Mouse (Mus musculus): ENCODE data around the gene Cadm1. TPM values are rescaled to one million over a fixed set of nuclear protein-coding genes. Genes with fewer than 3 reads are reported as not detected.

Cadm1 gene
- total and polyA plus RNA-seq, 3 experiments = 0.14 to 0.31 TPM; not detected in 1

DNA sequence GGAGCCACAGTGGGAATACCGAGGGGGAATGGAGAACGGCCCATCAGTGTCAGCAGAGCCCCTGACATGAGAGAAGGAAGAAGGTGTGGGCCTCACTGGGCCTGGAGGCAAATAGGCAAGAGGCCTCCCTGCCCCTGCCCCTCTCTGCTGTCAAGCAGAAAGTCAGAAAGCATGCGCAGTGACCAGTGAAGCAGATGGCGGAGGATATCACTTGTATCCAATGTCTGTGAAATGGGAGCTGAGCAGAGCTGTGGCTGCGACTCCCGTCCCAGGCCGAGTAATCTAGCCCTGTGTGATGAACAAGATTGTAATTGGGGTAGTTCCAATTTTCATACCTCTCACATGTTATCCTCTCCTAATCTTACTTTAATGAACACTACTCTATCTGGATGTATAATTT lies 337.5 kb downstream of the Cadm1 start:
- Histone ChIP-seq H3K9me3 (replicated peaks; ENCODE audit: insufficient read depth, low read length) (no peaks in the 10 kb centered on the region), H3K79me2 (ENCODE audit: control insufficient read depth, insufficient read depth, low read length, poor library complexity) (no peaks in the 10 kb centered on the region), H3K4me3 (ENCODE audit: control insufficient read depth in 1 of 2, insufficient read depth in 1 of 2, low read depth in 2 of 2, low read length in 2 of 2) (no peak overlapping the region), H3K27ac (ENCODE audit: control insufficient read depth, low read depth, low read length) (no peak overlapping the region), H3K9ac (ENCODE audit: control insufficient read depth, low read depth, low read length, poor library complexity, severe bottlenecking) (no peak overlapping the region), H3K27me3 (ENCODE audit: control insufficient read depth in 1 of 2, insufficient read depth in 2 of 2, low read length in 2 of 2) (no peaks in the 10 kb centered on the region), H3K36me3 (ENCODE audit: control insufficient read depth in 1 of 2, insufficient read depth in 2 of 2, low read length in 2 of 2) (no peaks in the 10 kb centered on the region), H3K4me1 (ENCODE audit: control insufficient read depth in 1 of 2, insufficient read depth in 2 of 2, low read length in 2 of 2) (no peaks in the 10 kb centered on the region)
- DNase-seq (ENCODE audit: low read depth, low spot score) = no peak
- no peak for TF ChIP-seq ZNF384 (IDR thresholded peaks at IDR 0.05; ENCODE audit: low read depth, low read length)
- TF ChIP-seq GATA1 (IDR thresholded peaks at IDR 0.05; ENCODE audit: low read depth, low read length) = no peak
- TF ChIP-seq EP300 (IDR thresholded peaks at IDR 0.05; ENCODE audit: low read depth in 1 of 2, low read length in 2 of 2) = no peak
- TF ChIP-seq GABPA (IDR thresholded peaks at IDR 0.05; ENCODE audit: low read depth, low read length) = no peak
- no peak for TF ChIP-seq NELFE (IDR thresholded peaks at IDR 0.05; ENCODE audit: low read depth, low read length)
- no peak for TF ChIP-seq POLR2AphosphoS2 (IDR thresholded peaks at IDR 0.05; ENCODE audit: low read length)
- no peak for TF ChIP-seq MYB (IDR thresholded peaks at IDR 0.05; ENCODE audit: low read depth, low read length)
- TF ChIP-seq TAL1 (IDR thresholded peaks at IDR 0.05; ENCODE audit: low read length) = no peak
- no peak for TF ChIP-seq RCOR1 (IDR thresholded peaks at IDR 0.05; ENCODE audit: low read depth, low read length)
- TF ChIP-seq SMC3 (IDR thresholded peaks at IDR 0.05; ENCODE audit: low read depth, low read length) = no peak
- TF ChIP-seq MXI1 (IDR thresholded peaks at IDR 0.05; ENCODE audit: low read depth, low read length) = no peak
- TF ChIP-seq KAT2A (conservative IDR thresholded peaks at IDR 0.05; ENCODE audit: low read depth, low read length) = no peak
- TF ChIP-seq USF2 (IDR thresholded peaks at IDR 0.05; ENCODE audit: borderline replicate concordance in 1 of 2, insufficient read depth in 1 of 2, low read depth in 1 of 2, low read length in 2 of 2) = no peak
- no peak for TF ChIP-seq BHLHE40 (IDR thresholded peaks at IDR 0.05; ENCODE audit: borderline replicate concordance, low read depth, low read length)

DNA sequence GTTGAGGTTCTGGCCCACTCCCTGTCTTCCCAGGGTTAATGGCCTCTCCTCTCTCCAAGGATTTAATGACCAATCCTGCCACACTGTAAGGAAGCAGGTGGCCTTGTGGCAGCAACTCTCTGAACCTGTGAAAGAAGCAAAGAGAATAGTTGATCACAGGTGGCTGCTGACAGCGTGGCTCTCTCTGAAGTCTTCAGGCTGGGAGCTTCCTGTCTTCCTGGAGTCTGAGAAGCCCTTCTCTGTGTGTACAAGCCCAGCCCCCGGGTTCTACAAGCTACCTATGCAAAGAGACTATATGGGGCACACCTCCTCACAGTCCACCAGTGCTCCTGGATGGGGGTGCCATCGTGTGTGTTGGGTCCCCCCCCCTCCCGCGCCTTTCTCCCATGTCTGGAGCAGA lies 339.7 kb downstream of the Cadm1 start:
- Histone ChIP-seq H3K36me3 (ENCODE audit: control insufficient read depth in 1 of 2, insufficient read depth in 2 of 2, low read length in 2 of 2) (no peaks in the 10 kb centered on the region), H3K9ac (ENCODE audit: control insufficient read depth, low read depth, low read length, poor library complexity, severe bottlenecking) (no peak overlapping the region), H3K27ac (ENCODE audit: control insufficient read depth, low read depth, low read length) (no peak overlapping the region), H3K9me3 (replicated peaks; ENCODE audit: insufficient read depth, low read length) (no peaks in the 10 kb centered on the region), H3K27me3 (ENCODE audit: control insufficient read depth in 1 of 2, insufficient read depth in 2 of 2, low read length in 2 of 2) (no peaks in the 10 kb centered on the region), H3K4me3 (ENCODE audit: control insufficient read depth in 1 of 2, insufficient read depth in 1 of 2, low read depth in 2 of 2, low read length in 2 of 2) (no peak overlapping the region), H3K79me2 (ENCODE audit: control insufficient read depth, insufficient read depth, low read length, poor library complexity) (no peaks in the 10 kb centered on the region), H3K4me1 (ENCODE audit: control insufficient read depth in 1 of 2, insufficient read depth in 2 of 2, low read length in 2 of 2) (no peaks in the 10 kb centered on the region)
- DNase-seq (ENCODE audit: low read depth, low spot score) = no peak
- TF ChIP-seq JUND (IDR thresholded peaks at IDR 0.05; ENCODE audit: low read depth, low read length) = no peak
- no peak for TF ChIP-seq MYB (IDR thresholded peaks at IDR 0.05; ENCODE audit: low read depth, low read length)
- no peak for TF ChIP-seq RAD21 (IDR thresholded peaks at IDR 0.05; ENCODE audit: low read depth, low read length)
- no peak for TF ChIP-seq HCFC1 (IDR thresholded peaks at IDR 0.05; ENCODE audit: low read depth, low read length)
- no peak for TF ChIP-seq MEF2A (IDR thresholded peaks at IDR 0.05; ENCODE audit: extremely low read depth, insufficient replicate concordance, low read depth, low read length, poor library complexity, severe bottlenecking)
- TF ChIP-seq POLR2AphosphoS5 (IDR thresholded peaks at IDR 0.05; ENCODE audit: borderline replicate concordance, low read depth, low read length) = no peak
- no peak for TF ChIP-seq MXI1 (IDR thresholded peaks at IDR 0.05; ENCODE audit: low read depth, low read length)
- no peak for TF ChIP-seq RCOR1 (IDR thresholded peaks at IDR 0.05; ENCODE audit: low read depth, low read length)
- TF ChIP-seq BHLHE40 (IDR thresholded peaks at IDR 0.05; ENCODE audit: borderline replicate concordance, low read depth, low read length) = no peak
- no peak for TF ChIP-seq USF2 (IDR thresholded peaks at IDR 0.05; ENCODE audit: borderline replicate concordance in 1 of 2, insufficient read depth in 1 of 2, low read depth in 1 of 2, low read length in 2 of 2)
